Mouse (Mus musculus) spleen, embryonic (tissue): ENCODE measurements around the gene Bmp10.

Experiments
- CTCF ChIA-PET: fragments of 350-600 bp; sonication (Branson Sonifier 250); formaldehyde crosslinking; loops from one replicate; lab custom pipeline; 2022; lab: Charles Lee

Gene Bmp10

GRCm38 (mm10) chr6:87428487-87429044 is at the start of gene Bmp10:
TSS of gene Bmp10 (plus strand) at chr6:87428994.
- CTCF ChIA-PET = no interaction called here

- CTCF ChIA-PET = interaction anchor here (0.6 kb wide), 1 partner anchor 19 kb away, joined by 5 read pairs; no protein-coding TSS in a partner anchor
Measured at GRCm38 (mm10) chr6:87383926-87384691, 44.7 kb upstream of the Bmp10 start.

DNA sequence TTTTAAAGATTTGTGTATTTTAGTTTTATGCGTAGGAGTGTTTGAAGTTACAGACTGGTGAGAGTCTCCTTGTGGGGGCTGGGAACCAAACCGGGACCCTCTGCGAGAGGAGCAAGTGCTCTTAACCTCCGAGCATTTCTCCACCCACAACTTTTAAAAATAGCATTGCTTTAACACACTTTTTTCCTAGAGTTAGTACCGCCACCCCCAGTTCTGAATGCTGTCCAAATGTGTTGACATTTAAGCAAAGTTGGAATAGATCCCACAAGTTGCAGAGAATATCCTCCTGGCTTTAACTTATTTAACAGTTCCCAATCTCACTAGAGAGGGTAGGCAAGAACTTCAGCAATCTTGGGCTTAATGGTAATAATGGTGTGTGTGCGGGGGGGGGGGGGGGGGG is 44.0 kb upstream of the Bmp10 start:
- CTCF ChIA-PET = no interaction called here

DNA sequence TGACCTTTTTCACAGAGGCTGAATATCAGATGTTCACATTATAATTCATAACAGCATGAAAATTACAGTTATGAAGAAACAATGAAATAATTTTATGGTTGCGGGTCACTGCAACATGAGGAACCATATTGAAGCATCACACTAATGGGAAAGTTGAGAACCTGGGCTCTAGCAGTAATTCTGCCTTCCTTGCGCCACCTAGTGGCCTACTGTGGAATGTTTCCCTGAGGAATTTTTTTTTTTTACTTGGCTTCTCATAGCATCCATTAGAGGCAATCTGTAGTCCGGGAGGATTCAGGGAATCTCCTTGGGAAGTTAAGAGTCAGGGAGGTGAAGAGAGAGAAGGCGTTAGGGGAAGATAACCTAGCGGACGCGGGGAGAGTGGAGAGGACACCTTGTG is 42.6 kb upstream of the Bmp10 start:
- CTCF ChIA-PET = no interaction called here

DNA sequence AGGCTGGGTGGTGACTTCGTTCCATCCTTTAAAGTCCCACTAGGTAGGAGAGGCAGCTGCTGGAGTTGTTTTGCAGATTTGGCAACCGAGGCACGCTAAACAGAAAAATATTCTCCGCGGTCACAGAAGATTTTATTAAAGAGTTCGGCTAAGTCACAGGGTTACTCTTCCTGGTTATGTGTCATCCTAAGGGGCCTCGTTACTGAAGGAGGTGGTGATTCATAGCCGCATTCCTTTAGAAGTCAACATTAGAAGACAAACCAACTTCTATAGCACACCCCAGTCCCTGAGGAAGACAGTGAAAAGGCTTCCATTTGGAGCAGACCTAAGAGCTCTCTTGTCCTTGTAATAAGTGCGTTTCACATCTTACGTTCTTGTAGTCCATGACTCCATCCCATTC is 42.1 kb upstream of the Bmp10 start:
- CTCF ChIA-PET = no interaction called here

GRCm38 (mm10) chr6:87388877-87389276 is 39.9 kb upstream of the Bmp10 start, which contains the start of gene Gkn3:
TSS of gene Gkn3 (minus strand) at chr6:87388935.
- CTCF ChIA-PET = no interaction called here

DNA sequence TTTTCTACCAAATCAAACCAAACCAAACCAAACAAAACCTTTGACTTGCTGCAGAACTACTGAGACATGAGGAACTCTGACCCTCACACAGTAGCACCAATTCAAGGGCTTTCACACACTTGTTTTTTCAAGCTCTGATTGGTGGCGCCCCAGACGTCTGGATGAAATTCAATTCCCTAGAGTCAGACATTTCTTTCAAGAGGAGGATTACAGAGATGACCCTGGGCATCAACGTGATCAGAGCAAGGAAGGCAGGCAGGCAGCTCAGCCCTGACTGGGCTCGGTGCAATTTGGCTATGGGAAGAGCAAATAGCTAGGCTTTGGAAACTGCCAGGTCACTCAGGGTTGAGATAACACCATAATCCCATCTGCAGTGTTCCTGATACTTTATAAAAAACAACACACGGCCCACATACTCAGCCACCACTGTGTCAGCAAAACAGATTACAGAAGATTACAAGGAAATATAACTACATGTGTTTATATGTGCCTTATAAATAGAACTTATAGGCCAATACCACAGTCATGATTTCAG is 39.3 kb upstream of the Bmp10 start:
- CTCF ChIA-PET = no interaction called here

DNA sequence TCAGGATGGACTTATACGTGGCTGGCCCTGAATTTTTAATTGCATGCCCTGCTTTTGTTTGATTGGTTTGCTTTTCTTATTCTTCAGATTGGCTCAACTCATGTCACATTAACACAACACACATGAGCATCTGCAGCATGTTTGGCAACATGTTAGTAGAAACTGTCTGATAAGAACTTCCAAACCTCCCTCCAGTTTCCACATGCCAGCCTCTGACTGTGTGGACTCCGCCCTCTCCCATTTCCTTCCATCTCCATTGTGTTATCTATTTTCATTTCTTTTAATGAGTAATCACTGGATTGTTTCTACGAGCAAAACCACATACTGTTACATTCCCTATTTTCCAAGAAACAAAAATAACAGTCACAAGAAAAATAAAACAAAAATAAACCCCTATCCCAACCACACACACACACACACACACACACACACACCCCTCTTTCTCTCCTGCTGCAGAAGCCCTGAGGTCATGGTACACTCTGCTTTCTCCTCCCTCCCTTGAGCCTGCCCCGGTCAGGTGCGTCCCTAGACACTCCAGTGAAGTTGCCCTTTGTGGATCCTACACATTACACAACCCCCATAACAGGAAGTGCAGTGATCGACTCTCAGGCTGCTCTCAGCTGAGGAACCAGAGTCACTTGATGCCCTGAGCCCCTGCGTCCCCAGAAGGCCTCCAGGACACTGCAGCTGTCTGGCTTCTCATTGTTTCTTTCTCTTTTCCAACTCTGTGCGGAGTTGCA is 35.2 kb upstream of the Bmp10 start:
- CTCF ChIA-PET = no interaction called here

DNA sequence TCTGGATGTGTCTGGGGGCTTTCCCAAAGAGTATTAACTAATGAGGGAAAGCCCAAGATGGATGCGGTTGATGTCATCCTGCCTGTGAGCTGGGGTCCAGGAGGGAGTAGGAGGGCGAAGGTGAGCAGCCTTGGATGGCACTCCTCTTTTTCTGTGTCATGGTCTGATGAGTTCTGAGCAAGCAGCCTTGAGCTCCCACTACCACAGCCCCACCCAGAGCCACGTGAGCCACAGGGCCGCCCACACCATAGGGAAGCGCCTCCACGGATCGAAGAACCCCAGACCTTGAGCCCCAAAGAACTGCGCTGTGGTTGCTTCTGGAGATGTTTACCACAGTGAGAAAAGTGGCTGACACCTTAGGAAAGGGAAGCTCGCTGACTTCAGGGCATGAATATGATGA is 34.0 kb upstream of the Bmp10 start:
- CTCF ChIA-PET = no interaction called here

DNA sequence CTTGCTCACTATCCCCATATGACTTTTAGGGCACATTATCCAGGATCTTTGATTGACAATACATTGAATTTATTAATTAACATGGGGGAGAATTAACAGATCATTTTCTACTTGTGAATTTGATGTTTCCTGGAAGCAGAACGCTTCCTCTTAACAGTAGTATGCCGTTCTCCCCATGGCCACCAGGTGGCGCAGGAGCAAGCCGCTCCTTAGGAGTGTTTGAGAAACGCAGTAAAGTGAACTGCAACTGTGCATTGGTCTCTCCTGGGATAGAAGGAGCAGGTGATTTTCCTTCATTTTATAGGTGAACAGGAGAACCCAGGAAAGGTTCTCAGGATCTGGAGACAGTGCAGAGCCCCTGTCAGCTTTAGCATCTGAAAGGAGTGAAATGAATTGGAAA is 29.7 kb upstream of the Bmp10 start:
- CTCF ChIA-PET = interaction anchor here (0.6 to 1.3 kb wide), 6 partner anchors 11 to 605 kb away, joined by 3 to 13 read pairs (median 4); no protein-coding TSS in a partner anchor

DNA sequence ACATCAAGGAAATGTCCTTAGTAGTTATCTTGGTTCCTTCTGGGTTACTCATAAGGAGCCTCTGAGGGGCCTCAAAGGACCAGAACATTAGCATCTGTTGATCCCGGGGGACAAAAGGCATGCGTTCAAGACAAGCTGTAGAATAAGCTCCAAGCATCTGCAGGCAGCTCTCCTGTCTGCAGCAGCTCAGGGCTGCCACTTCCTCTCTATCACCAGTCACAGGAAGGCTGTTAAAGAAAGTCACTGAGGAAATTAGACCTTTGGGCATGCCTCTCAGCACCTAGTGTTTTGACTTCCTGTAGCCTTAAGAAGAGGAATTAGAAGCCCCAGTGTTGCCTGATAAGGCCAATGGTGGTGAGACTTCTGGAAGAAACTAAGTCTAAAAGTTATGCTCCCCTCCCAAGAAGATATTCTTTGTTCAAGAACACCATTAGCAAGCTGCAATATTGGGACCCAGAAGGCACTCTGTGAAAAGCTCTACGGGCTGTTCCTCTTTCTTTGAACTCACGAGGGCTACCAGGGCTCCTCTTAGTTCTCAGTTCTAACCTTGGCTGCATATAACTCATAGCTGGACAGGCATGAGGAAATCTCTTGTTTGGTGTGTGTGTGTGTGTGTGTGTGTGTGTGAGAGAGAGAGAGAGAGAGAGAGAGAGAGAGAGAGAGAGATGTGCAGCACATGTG is 28.8 kb upstream of the Bmp10 start:
- CTCF ChIA-PET = interaction anchor here (0.5 to 1.3 kb wide), 3 partner anchors 14 to 271 kb away, joined by 3 to 4 read pairs (median 3); no protein-coding TSS in a partner anchor

DNA sequence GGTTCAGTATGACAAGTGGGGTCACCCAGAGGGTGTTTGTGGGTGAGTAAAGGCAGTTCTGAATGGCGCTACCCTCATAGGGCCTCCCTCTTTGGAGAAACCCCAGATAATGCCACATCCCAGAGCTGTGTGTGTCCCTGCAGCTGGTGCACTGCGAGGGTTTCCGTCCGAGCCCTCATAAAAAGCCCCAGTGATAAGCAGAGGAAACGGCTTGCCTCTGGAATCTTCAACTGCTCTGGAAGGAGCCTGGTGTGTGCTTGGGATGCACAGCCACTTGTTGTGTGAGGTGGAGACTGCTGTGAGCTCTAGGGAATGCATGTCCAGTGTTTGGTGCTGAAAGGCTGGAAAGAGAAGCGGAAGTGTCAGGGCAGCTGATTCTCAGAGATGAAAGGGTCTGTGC is 27.3 kb upstream of the Bmp10 start:
- CTCF ChIA-PET = no interaction called here

DNA sequence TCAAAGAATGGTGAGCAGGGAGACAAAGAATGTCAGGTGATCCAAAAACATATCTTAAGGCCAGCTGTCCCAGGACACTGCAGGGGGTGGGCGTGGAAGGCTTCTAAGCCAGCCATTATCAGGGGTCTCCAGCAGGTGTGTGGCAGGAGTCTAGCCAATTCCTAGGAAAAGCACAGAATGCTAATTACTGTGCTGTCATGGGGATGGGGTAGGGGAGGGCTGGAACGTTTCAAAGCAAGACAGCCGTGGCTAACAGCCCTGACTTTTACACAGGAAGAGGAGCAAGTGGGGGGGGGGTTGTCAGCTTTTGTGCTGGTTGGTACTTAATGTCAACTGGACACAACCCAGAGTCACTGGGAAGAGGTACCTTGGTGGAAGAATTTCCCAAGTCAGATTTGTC is 16.8 kb upstream of the Bmp10 start:
- CTCF ChIA-PET = no interaction called here

DNA sequence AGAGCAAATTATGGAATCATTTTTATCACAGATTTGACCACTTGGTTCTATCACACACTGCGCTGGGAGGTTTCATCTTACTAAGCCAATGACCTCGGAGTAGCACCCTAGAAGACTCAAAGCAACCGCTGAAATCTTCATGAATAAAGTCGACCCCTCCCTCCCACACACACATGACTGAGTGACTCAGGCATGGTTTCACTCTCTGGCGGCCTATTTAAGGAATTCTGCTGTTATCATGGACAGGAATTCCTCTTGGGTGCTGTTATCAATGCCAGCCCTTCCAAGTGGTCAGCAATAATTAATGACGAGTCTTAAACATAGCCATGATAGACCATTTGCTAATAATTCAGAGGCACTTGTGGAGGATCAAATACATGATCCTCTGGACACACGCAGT is 6.5 kb upstream of the Bmp10 start:
- CTCF ChIA-PET = no interaction called here

DNA sequence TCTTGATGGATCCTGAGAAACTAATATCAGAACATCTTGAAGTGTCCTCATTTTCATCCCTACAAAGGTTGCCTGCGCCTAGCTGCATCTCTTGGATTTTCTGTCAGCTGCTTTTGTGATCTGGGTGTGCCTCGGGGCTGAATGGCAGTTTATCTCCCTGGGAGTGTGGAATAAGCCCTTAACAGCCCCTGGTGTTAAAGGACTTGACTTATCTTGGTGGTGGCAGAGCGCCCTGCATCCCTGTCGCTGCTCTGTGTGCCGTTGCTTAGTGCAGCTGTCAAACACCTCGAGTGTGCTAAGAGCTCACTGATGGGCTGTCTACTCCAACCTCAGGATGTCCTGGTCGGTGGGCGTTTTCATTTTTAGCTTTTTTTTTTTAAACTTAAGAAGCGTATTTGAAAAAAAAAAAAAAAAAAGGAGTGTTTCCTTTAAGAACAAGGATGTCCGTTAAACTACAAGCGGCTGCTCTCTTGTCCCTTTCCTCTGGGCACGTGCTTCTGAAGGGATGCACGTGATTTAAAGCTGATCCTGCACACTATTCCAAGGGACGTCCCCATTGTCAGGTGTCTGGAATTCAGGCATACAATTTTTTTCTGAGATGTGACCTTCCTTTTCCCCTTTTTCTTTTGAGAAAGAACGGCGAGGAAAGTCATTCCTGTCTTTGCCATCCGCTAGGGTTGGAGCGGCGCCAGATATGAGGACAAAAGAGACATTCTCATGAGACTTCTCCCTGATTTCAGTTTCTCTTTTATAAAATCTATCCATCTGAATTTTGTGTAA is 4.6 kb upstream of the Bmp10 start:
- CTCF ChIA-PET = interaction anchor here (0.6 kb wide), 1 partner anchor 131 kb away, joined by 4 read pairs; no protein-coding TSS in a partner anchor

- CTCF ChIA-PET = no interaction called here
Measured at GRCm38 (mm10) chr6:87426954-87427353, 1.8 kb upstream of the Bmp10 start.

DNA sequence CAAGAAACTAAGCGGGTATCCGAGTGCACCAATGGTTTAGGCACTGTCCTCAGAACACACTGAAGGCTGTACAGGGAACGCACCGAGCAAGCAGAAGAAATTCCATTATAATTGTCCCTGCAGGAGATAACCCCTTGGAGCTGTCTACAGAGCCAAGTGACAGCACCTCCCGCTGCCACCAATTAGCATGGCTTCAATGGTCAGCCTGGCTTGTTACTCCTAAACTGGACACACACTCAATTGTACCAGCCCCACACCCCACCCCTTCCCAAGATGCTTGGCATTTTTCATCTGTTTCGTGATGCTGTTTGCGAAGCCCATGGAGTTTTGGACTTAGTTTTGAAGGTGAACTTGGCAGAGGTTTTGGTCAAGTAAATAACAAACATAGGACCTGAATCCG is 1.2 kb upstream of the Bmp10 start:
- CTCF ChIA-PET = no interaction called here

DNA sequence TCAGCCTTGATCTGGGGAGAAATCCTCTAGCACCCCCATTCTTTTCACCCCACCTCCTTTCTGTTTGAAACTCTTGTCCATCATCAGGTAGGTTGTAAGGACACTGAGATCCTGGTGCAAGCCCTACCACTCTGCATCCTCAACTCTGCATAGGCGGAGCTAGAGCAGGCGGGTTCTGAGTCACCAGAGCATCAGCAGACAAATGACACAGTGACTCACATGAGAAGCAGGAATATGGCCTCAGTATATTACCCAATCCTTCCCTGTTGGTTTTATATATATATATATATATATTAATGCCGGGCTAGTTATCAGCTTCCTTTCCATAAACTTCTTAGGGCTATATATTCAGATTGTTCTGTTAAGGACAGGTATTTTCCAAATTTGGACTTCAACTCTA is 7.0 kb downstream of the Bmp10 start:
- CTCF ChIA-PET = no interaction called here

GRCm38 (mm10) chr6:87436745-87437144 is 8.0 kb downstream of the Bmp10 start:
- CTCF ChIA-PET = no interaction called here

GRCm38 (mm10) chr6:87443253-87443652 is 14.5 kb downstream of the Bmp10 start:
- CTCF ChIA-PET = no interaction called here

DNA sequence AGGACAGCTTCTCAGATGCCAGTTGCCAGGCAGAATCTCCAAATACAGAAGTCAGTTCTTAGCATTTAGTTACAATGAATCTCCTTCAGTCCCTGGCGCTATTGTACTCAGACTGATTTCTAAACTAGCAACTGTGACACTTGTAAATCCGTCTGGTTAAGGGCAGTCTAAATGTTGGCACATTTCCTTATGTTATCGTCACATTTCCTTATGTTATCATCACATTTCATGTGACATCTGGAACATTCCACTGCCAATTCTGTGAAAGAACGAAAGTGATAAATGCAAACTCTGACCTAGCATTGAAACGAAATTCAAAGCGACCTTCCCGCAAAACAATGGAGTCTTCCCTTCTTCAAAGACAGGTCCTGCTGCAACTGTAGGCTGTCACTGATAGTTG is 16.4 kb downstream of the Bmp10 start:
- CTCF ChIA-PET = no interaction called here
